Mouse (Mus musculus) heart, postnatal 0 days (tissue): ENCODE results near the gene Fam178b. TPM values are rescaled to one million over a fixed set of nuclear protein-coding genes. Genes with fewer than 3 reads are reported as not detected.
A peak's percentile ranks its signal among the peaks of the same experiment; 100 is the strongest.

Experiments used
- ATAC-seq: fragments of 200-750 bp; cut with Nextera tagmentation; 2 replicates; pipeline ENCODE4 v1.8.0; 2017; ENCODE audit warnings: low read depth, moderate number of reproducible peaks, moderate library complexity; ENCODE audit not compliant: insufficient read depth
- DNase-seq: peaks from one replicate; pipeline ENCODE4 v3.0.0-alpha.2; 2016; ENCODE audit warnings: low spot score
- H3K27ac ChIP-seq: fragments of 300-500 bp; sonication (generic); 2 replicates; pipeline ENCODE4 v1.5.1; 2014; ENCODE audit warnings: low read depth, mild to moderate bottlenecking
- H3K27me3 ChIP-seq: fragments of 300-500 bp; sonication (generic); 2 replicates; pipeline ENCODE4 v1.6.1; 2014; ENCODE audit warnings: low read length, mixed read lengths; ENCODE audit not compliant: control insufficient read depth, insufficient read depth
- H3K36me3 ChIP-seq: fragments of 300-500 bp; sonication (generic); replicated peaks from 2 replicates; pipeline ENCODE4 v1.6.1; 2014; ENCODE audit warnings: low read length, mixed read lengths; ENCODE audit not compliant: control insufficient read depth, insufficient read depth
- H3K4me1 ChIP-seq: fragments of 300-500 bp; sonication (generic); 2 replicates; pipeline ENCODE4 v1.6.1; 2014; ENCODE audit warnings: antibody characterized with exemption; ENCODE audit not compliant: control insufficient read depth, insufficient read depth
- H3K4me2 ChIP-seq: fragments of 300-500 bp; sonication (generic); 2 replicates; pipeline ENCODE4 v1.6.1; 2014; ENCODE audit warnings: low read depth, mild to moderate bottlenecking, low read length, moderate library complexity
- H3K4me3 ChIP-seq: fragments of 300-500 bp; sonication (generic); 2 replicates; pipeline ENCODE4 v1.5.1; 2014; ENCODE audit warnings: low read depth, low read length
- H3K9ac ChIP-seq: fragments of 300-500 bp; sonication (generic); replicated peaks from 2 replicates; pipeline ENCODE4 v1.6.1; 2014; ENCODE audit warnings: low read depth, low read length, mixed read lengths
- H3K9me3 ChIP-seq: fragments of 300-500 bp; sonication (generic); replicated peaks from 2 replicates; pipeline ENCODE4 v1.6.1; 2016; ENCODE audit warnings: low read length; ENCODE audit not compliant: control insufficient read depth
- CTCF ChIP-seq: IDR thresholded peaks from 2 replicates; pipeline ENCODE4 v1.5.1; 2016; ENCODE audit warnings: antibody characterized with exemption, control low read depth, low read depth
- EP300 ChIP-seq: IDR thresholded peaks from 2 replicates; pipeline ENCODE4 v1.6.1; 2016; ENCODE audit warnings: antibody characterized with exemption, low read depth
- WGBS: fragments of 180-500 bp; shearing (Covaris S2); extraction: QIAGEN DNeasy Blood & Tissue Kit; methylation state at CpG from one replicate; pipeline ENCODE4 v1.1.7; 2014; 5-methylcytosine and 5-hydroxymethylcytosine counted together
- polyA plus RNA-seq: library from polyadenylated mRNA; unstranded; fragments of >200 nt; fragmentation: Nextera tagmentation; extraction: Ambion mirVana; gene quantifications from 2 replicates; pipeline ENCODE4 v1.2.1, GENCODE M21; 2015
- total RNA-seq: library from RNA; depleted of rRNA; stranded (reverse); fragments of >200 nt; gene quantifications from 2 replicates; pipeline ENCODE4 v1.2.3, GENCODE M21; 2014; ENCODE audit warnings: low replicate concordance

The Fam178b gene
- total and polyA plus RNA-seq, 2 experiments from 2014 or later = 0.81 TPM; not detected in 1

- H3K36me3 ChIP-seq = peaks cover 15% of the 10 kb centered on the region
- peak within 1 kb of the TSS; percentile 90 for H3K4me2 ChIP-seq
- DNase-seq (peak; percentile 72), ATAC-seq (peak; percentile 9)
- no peaks in the 10 kb centered on the region for H3K27me3 ChIP-seq
- H3K9ac ChIP-seq = peak within 1 kb of the TSS; percentile 83
- 2% methylated on average over 53 of the region's 69 CpGs for WGBS
- H3K4me1 ChIP-seq = peaks cover 24% of the 10 kb centered on the region; the same call in 1 of the 2 replicates
- H3K27ac ChIP-seq = peak within 1 kb of the TSS; percentile 95
- H3K4me3 ChIP-seq = peak within 1 kb of the TSS; percentile 83
- TF ChIP-seq CTCF = no peak
- TF ChIP-seq EP300 = no peak
- no peaks in the 10 kb centered on the region for H3K9me3 ChIP-seq
Observed at GRCm38 (mm10) chr1:36558031-36558993, 124.7 kb downstream of the Fam178b start, which contains the start of gene Sema4c. Gene Sema4c, minus strand, starts transcription at chr1:36558349.

GRCm38 (mm10) chr1:36557457-36558011 lies 125.4 kb downstream of the Fam178b start:
- peaks cover 22% of the 10 kb centered on the region; the same call in 1 of the 2 replicates for H3K4me1 ChIP-seq
- WGBS = under 1% methylated on average over 47 of the region's 48 CpGs
- ATAC-seq (peak; percentile 71), DNase-seq (peak; percentile 83)
- H3K9ac ChIP-seq = peak overlapping the region; percentile 83
- H3K4me3 ChIP-seq = peak overlapping the region; percentile 83
- H3K27ac ChIP-seq = peak overlapping the region; percentile 95
- peaks cover 23% of the 10 kb centered on the region for H3K36me3 ChIP-seq
- no peaks in the 10 kb centered on the region for H3K27me3 ChIP-seq
- H3K9me3 ChIP-seq = no peaks in the 10 kb centered on the region
- TF ChIP-seq CTCF (no peak), EP300 (no peak; the same call in 1 of the 2 replicates)
- H3K4me2 ChIP-seq = peak overlapping the region; percentile 90

GRCm38 (mm10) chr1:36556553-36557456 lies 126.2 kb downstream of the Fam178b start:
- ATAC-seq (peak; percentile 74), DNase-seq (peak; percentile 87)
- Histone ChIP-seq H3K4me1 (peaks cover 14% of the 10 kb centered on the region; the same call in 1 of the 2 replicates), H3K36me3 (peaks cover 30% of the 10 kb centered on the region), H3K27me3 (no peaks in the 10 kb centered on the region), H3K27ac (peak overlapping the region; percentile 95), H3K4me3 (peak overlapping the region; percentile 83), H3K9me3 (no peaks in the 10 kb centered on the region), H3K9ac (peak overlapping the region; percentile 83), H3K4me2 (peak overlapping the region; percentile 90)
- TF ChIP-seq CTCF (peak; percentile 75), EP300 (peak; percentile 59; the same call in 1 of the 2 replicates)
- WGBS = under 1% methylated on average over 52 of the region's 52 CpGs

- 8% methylated on average over 8 of the region's 8 CpGs for whole genome bisulfite sequencing
- Histone ChIP-seq H3K27me3 (no peaks in the 10 kb centered on the region), H3K36me3 (peaks cover 39% of the 10 kb centered on the region), H3K4me1 (peaks cover 12% of the 10 kb centered on the region; the same call in 1 of the 2 replicates), H3K4me3 (peak overlapping the region; percentile 83), H3K9ac (peak overlapping the region; percentile 83), H3K9me3 (no peaks in the 10 kb centered on the region), H3K4me2 (peak overlapping the region; percentile 90), H3K27ac (peak overlapping the region; percentile 95)
- no peak for TF ChIP-seq EP300
- no peak for TF ChIP-seq CTCF
- DNase-seq (no peak), ATAC-seq (no peak)
Observed at GRCm38 (mm10) chr1:36555798-36556395, 127.1 kb downstream of the Fam178b start.
